Mouse (Mus musculus): ENCODE measurements around the gene Atad2b. TPM values are rescaled to one million over a fixed set of nuclear protein-coding genes. Genes with fewer than 3 reads are reported as not detected.
"Not testable (repeated sequence)": the region's sequence is repeated elsewhere in the genome, so short reads cannot be mapped to it uniquely, and the experiment has no call there.

Atad2b gene
- total RNA-seq, 2 experiments from 2014 or later, result 13.4 to 16.0 TPM

DNA sequence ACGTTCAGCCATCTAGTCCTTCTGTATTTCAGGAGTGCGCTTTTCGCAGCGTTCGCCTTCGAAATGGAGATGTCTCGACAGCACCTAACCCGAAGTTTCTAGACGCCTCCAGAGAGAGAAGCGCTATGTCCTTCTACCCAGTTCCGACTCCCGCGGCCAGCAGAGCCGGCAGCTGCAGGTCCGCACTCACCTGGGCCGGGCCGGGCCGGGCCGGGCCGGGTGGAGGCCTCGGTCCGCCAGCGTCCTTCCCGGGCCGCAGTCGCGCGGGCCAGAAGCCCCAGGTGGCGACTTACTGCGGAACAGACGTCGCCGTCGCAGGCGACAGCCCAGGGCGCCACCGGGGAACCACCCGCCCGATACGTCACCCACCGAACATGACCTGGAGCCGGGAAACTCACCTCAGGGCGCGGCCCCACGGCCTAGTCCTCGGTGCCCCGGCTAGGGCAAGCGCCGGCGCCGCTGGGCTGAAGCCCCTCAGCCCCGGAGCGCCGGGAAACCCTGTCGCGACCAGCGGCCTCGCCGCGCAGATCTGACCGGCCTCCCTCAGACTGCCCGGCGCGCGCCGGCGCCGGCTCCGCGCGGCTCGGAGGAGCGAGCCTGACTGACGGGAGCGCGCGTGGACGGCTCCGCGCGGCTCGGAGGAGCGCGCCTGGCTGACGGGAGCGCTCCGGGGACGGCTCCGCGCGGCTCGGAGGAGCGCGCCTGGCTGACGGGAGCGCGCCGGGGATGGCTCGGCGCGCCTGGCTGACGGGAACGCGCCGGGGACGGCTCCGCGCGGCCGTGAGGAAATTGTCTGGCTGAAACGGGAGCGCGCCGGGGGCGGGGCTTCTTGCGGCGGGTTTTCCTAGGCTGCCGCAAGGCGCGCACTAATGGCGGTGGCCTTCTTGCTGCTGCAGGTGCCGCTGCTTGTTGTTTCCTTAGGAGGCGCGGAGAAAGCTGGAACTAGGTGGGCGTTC lies 9.9 kb upstream of the Atad2b start, which contains the start of gene Ubxn2a:
Gene Ubxn2a (minus strand): TSS at position 755 of the 956 bp plus-strand sequence.
- DNase-seq, result peak; percentile 91 to 93
- intact Hi-C loops (cut with DNase I), result loop anchor here (2.0 kb wide), 1 partner anchor 18 kb away; no protein-coding TSS in a partner anchor

DNA sequence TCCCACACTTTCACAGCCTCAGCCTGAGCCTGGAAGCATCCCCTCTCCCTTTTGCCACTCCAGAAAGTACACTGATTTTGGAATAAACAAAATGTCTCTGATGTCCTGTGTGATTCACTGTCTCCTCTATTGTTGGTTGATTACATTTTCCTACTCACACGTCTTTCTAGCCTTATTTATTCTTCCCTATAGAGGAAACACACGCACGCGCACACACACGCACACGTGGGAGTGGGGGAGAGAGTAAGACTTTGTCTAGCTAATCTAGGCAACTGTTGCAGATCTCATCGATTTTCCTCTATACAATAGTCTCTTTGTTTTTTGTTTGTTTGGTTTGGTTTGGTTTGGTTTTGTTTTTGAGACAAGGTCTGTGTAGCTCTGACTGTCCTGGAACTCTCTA lies 8.8 kb upstream of the Atad2b start:
- intact Hi-C loops (cut with DNase I), result no loop called here
- no peak for DNase-seq

DNA sequence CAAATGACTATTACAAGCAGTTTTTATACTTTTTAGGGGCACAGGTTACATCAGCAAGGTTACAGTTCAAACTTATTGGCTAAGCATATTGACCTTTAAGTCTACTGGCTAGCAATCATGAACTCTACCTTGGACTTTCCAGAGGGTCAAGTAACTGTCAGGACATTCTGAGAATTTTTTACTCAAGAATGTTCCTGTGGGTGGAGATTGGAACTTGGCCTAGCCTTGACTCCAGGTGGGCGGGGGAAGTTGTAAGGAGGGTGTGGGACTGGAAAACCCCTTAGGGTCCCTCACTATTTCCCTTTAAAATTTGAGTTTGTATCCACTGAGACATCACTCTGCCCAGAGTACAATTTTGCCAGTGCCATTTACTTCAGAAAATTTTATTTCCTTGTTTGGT lies 6.7 kb upstream of the Atad2b start:
- intact Hi-C loops (cut with DNase I), result loop anchor here (5.0 kb wide), 1 partner anchor 38 kb away; the partner anchor contains the start of gene Mfsd2b
- DNase-seq, result not testable (repeated sequence)

DNA sequence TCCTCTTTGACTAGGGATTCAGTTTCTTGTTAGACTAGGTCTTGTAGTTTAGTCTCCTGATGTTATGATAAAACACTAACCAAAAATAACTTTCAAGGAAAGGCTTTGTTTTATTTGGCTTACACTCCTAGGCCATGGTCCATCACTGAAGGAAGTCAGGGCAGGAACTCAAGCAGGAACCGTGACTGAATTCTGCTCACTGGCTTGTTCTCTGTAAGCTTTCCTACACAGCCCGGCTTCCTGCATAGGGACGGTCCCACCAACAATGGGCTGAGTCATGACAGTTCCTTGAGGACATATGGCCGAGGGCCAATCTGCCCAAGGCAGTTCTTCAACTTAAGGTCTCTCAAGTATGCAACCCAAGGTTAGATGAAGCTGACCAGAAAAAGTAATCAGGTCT lies 5.4 kb upstream of the Atad2b start:
- DNase-seq, result no peak
- intact Hi-C loops (cut with DNase I), result loop anchor here (5.0 kb wide), 1 partner anchor 39 kb away; the partner anchor contains the start of gene Mfsd2b

DNA sequence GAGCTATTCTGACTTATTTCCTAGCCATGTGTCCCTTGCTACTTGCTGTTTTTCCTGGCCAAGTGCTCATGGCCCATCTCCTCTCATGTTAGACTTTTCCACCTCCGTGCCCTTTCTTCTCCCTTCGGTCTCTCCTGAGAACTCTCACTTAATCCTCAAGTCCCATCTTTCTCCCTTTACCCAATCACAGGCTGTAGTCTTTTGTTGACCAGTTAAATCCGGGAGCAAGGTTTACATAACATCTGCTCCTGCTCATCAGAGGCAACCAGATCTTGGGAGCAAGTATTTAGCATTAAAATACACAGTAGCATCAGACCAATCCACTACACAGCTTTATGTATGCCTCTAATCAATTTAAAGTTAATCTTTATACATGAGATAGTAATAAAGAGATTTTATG lies 2.7 kb upstream of the Atad2b start:
- intact Hi-C loops (cut with DNase I), result loop anchor here (5.0 kb wide), 1 partner anchor 42 kb away; the partner anchor contains the start of gene Mfsd2b
- DNase-seq, result no peak

DNA sequence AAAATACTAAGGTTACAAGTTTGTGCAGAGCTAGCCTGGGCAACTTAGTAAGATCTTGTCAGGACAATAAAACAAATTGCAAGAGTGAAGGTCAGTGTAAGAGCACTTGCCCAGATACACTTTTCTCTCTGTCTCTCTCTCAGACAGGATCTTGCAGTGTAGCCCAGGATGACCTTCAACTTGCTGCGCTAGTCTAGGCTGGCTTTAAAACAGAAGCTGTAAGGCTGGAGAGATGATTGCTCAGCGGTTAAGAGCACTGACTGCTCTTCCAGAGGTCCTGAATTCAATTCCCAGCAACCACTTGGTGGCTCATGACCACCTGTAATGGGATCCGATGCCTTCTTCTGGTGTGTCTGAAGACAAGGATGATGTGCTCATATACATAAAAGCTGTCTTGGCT lies 2.2 kb upstream of the Atad2b start:
- intact Hi-C loops (cut with DNase I), result loop anchor here (5.0 kb wide), 2 partner anchors 43 to 58 kb away; partner anchors contain the start of gene Mfsd2b
- DNase-seq, result no peak

DNA sequence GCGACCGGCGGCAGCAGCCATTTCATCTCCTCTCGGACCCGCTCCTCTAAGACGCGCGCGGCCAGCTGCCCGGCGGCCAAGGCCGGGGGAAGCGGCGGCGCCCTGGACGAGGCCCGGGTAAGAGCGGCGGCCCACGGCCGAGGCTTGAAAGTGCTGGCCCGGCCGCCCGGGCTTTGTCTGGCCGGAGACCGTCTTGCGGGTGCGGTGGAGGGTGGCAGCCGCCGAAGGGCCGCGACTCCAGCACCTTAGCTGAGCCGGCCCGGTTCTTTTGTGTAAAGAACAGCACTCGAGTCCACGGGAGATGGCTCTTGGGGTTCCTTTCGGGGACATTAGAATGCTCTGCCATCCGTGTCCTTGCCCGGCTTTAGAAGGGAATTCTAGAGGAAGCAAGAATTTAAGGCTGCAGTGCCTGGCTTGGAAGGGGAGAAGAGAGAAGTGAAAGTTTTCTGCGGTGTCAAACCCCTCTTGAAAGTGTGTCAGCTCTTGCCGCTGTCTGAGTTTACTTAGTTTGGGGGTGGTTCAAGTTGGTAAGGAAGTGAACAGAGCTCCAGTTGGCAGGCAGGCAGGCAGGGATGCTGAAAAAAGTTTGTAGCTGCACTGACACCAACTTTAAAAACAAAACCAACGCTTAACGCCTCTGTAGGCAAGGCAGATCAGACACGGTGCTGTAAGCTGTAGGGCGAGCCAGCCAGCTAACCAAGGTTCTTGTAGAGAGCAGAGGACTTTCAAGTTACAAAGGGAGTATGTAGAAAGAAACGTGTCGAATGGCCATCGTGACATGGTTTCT lies 845 bp downstream of the Atad2b start:
- intact Hi-C loops (cut with DNase I), result loop anchor here (5.0 kb wide), 1 partner anchor 61 kb away; no protein-coding TSS in a partner anchor
- DNase-seq, result peak in 1 of 2 experiments; percentile 53

DNA sequence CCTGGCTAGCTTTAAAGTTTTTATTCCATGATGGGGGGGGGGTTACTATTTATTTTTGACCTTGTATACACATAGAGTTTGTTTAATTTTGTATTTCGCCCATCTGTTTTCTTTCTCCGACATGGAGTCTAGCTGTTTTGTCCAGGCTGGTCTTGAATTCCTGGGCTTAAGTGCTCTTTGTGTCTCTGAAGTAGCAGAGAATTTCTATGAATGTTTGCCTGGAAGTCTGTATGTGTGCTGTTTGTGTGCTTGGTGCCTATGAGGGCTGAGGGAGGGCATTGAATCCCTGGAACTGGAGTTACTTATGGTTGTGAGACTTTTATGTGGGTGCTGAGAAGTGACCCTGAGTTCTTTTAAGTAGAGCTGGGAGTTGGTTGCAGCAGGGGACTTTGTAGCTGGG lies 11.0 kb downstream of the Atad2b start:
- no peak for DNase-seq
- intact Hi-C loops (cut with DNase I), result no loop called here

DNA sequence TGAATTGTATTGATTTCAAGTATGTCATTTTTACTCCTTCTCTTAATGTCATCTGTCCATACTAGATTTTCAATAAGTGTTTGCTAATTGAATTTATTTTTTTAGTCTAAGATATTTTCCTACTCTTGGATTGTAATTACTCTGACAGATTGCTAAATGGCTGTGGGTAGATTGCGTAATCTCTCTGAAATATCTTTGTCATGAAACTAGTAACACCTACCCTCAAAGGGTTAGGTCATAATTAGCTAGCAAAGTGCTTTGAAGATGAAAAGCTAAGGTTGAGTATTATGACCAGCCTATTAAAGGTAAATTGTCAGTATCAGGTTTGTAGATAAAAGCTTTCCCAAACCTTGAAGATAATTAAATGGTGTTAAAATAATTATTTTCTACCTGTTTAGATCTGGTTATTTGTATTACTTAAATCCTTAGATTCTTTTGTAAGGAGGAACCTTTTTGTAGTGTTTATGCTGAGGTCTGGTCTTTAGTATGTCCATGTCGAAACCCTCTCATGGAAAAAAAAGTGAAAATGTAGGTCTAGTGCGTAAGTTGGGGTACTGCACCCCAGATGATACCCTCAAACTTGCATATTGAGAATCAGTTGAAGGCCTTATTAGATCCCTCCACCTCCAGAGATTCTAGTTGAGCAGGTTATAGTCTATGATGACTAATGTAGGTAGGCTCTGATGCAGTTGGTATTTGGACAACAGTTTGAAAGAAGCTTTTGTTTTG lies 13.8 kb downstream of the Atad2b start:
- DNase-seq, result no peak
- intact Hi-C loops (cut with DNase I), result no loop called here

DNA sequence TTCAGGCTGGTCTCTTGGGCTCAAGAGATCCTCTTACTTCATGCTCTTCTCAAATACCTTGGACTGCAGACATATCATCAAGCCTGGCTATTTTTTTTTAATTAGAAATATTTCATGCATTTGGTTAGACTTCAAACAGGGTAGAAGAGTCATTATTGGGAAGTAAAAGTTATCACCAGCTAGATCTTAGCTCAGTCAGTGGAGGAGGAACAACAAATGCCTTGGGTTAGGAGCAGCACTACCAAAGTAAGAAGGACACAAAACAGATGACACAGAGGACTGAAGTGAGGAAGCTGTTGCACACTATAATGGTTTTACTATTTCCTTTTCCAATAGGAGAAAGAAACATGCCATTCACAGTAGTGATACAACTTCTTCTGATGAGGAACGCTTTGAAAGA lies 35.1 kb downstream of the Atad2b start:
- intact Hi-C loops (cut with DNase I), result no loop called here
- no peak for DNase-seq

DNA sequence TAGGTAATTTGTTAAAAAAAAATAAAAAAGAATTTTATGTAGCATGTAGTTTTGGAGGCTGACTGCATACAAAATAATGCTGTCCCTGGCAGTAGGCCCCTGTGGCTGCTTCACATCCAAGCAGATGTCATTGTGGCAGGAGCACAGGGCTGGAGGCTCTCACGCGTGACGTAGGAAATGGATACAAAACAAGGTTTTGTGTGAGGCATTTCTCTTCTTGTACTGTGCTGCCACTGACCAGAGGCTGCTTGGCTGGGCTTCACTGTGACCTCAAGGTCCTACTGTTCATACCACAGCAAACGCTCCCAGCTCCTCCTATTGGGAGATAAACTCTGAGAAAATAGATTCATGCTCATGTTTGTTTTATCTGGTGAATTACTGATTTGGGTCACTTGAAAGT lies 36.0 kb downstream of the Atad2b start:
- DNase-seq, result no peak
- intact Hi-C loops (cut with DNase I), result no loop called here

DNA sequence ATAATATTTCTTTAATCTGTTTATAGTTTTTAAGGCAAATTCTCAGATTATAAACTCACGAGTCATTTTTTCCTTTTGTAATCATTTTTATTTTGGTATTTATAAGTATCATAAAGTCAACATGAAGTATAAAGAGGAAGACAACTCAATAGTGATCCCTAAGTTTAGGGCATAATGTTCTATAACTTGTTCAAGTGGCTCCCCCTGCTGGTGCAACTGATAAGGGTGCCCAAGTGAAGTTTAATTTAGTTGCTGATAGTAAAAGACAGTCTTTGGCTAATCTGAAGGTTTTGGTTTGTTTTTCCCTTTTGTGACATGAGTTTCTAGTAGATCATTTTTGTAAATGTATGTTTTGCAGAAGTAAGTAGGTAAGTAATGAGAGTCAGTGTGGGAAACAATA lies 55.8 kb downstream of the Atad2b start:
- intact Hi-C loops (cut with DNase I), result loop anchor here (10.0 kb wide), 1 partner anchor 108 kb away; no protein-coding TSS in a partner anchor
- DNase-seq, result peak; percentile 45 to 66

DNA sequence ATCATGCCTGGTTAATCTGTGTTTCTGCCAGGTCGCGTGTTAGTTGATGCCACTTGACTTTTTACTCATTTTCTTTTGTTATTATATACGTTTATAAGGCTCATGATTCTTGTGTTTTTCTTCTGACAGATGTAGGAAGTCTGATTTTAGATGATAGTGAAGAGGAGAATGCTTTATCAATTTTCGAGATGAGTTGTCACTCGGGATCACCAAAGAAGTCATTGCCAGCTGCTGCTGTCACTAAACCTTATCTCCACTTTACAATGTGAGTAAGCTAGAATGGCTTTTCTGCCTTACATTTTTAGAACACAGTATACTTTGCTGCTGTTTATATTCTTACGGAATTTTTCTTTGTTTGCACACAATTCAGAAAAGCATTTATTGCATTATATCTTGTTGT lies 61.2 kb downstream of the Atad2b start:
- intact Hi-C loops (cut with DNase I), result loop anchor here (10.0 kb wide), 1 partner anchor 114 kb away; no protein-coding TSS in a partner anchor
- DNase-seq, result no peak

DNA sequence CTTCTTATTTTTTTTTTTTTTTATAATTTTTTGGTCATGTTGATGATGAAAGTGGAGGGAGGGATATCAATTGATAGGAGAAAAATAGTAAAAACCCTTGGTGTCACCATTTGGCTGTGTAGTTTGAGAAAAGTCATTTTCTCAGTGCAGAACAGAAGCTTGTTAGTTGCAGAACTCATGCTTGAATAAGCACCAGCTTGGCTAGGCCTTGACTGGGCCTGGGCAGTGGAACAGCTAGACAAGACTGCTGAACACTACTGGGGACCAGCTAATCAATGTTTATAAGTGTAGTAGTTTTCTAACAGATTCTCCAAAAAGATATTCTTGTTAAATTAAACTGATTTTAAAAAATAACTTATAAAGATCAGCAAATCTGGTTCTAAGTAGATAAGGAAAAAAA lies 79.8 kb downstream of the Atad2b start:
- intact Hi-C loops (cut with DNase I), result no loop called here
- no peak for DNase-seq

DNA sequence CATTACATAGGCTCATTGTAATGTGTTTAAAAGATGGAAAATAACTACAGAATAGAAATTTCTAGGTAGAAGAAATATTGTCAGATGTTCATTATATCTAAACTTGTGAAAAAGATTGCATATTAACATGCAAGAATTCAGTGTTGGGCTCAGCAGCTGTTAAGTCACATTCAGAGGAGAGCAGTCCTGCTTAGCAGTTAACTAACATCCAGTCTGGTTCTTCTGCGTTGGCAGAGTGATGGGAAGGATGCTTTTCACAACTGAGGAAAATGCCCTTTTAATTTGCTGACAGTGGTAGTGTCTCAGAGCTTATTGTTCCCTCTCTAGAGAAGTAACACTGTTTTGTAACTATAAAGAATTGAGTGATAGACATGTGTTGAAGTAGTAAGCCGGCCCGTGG lies 88.2 kb downstream of the Atad2b start:
- intact Hi-C loops (cut with DNase I), result no loop called here
- no peak for DNase-seq

DNA sequence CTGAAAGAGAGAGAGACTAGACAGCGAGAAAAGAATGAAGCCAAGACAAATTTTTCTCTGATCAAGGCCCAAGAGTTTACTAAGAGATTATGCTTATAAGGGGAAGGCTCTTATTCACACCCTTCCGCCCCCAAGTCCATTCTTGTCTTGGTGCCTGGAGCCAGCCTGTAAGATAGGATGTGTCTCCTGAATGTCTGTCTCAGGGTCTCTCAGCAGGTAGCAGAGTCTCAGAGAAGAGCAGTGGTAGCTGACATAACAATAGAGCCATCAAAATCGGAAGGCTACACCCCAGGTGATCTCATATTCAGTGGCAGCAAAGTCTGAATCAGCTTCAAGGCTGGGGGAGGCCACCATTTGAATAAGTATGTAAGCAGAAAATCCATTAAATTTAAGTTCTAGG lies 88.6 kb downstream of the Atad2b start:
- intact Hi-C loops (cut with DNase I); DNase-seq: not testable (repeated sequence)

DNA sequence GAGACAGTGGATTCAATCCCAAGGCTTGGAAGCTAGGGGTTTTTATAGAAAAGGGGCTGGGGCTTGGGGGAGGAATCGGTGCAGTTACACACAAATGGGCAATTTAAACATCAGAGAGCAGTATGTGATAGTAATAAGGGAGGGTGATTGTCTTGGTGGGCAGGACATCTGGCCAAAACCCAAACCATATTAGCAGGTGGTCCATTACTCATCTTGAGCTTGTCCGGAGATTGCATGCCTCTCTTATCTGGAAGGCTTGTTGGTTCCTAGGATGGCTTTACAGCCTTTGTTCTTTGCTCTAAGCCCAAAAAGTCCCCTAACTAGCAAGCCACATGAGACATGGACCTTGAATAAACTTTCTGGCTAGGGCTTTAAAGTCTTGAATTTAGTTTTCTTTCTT lies 91.5 kb downstream of the Atad2b start:
- intact Hi-C loops (cut with DNase I); DNase-seq: not testable (repeated sequence)

DNA sequence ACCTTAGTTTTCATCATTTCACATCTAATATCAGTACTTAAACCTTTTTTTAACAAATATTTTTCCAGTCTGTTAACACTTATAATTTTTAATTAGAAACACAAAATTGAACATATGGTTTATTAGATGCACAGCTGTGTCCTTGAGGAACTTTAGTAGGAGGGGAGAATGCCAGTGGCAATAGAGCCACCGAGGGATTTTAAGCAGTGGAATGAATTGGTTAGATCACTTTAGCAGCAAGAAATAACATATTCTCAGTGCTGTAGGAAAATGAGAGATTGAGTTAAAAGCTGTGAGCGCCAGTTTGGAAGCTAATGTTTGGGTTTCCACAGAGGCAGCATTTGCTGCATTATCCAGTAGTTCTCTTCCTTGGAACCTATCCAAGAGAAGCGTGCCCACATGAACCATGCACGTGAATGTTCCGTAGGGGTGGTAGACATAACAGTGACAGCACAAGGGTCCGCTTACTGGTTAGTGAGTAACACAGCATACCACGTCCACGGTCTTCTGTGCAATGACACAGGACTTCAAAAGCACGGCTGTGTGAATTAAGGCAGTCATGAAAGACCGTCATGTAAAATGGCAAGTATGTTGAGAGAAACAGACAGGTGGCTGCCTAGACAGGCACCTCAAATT lies 108.2 kb downstream of the Atad2b start:
- DNase-seq, result no peak
- intact Hi-C loops (cut with DNase I), result no loop called here

DNA sequence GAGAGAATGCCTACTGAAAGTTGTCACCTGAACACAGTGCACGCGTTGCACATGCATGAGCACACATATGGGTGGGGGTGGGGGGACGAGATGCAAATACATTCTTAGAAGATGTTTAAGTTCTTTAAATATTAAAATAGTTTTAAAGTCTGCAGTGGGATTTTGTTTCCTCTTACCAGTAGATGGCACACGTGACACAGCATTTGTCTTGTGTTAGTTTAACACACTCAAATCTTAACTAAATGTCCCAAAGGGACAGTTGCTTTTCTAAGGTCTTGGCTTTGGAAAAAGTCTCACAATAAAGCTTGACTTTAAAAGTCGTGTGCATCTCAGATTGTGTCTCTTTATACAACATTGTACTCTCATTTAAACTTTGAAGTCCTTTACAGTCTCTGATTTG lies 111.9 kb downstream of the Atad2b start:
- intact Hi-C loops (cut with DNase I), result no loop called here
- no peak for DNase-seq

DNA sequence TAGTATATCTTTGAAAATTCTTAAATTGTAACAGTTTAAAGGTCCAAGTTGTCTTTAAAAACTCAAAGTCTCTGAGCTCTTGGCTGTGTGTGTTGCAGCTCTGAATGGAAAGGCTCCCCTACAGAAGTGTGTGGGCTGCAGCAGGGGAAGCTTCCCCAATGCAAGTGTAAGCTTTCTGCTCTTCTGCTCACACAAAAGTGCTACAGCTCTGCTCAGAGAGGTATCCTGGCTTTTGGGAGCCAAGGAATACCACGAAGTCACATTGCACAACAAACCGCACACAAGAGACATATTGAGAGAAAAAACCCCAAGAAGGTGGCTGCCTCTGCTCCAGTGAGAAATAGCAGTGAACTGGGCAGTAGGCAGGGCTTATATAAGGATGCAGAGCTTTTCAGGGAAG lies 120.9 kb downstream of the Atad2b start:
- intact Hi-C loops (cut with DNase I), result no loop called here
- DNase-seq, result no peak
